Mouse (Mus musculus) c-Kit-positive CD71-positive TER-119-positive erythroid progenitor cells, embryonic 14.5 days (primary cell): ENCODE results near the gene Scarf1.

ENCODE experiments used
- DNase-seq: peaks from one replicate; pipeline ENCODE4 v3.0.0-alpha.2; 2013; ENCODE audit warnings: low spot score

Gene Scarf1

GRCm38 (mm10) chr11:75566276-75567196 is 53.2 kb downstream of the Scarf1 start:
- DNase-seq, result no peak

- DNase-seq, result no peak
Measured at GRCm38 (mm10) chr11:75567346-75568114, 54.2 kb downstream of the Scarf1 start.

- no peak for DNase-seq
Measured at GRCm38 (mm10) chr11:75568115-75568511, 54.8 kb downstream of the Scarf1 start.

GRCm38 (mm10) chr11:75568962-75569361 is 55.6 kb downstream of the Scarf1 start:
- no peak for DNase-seq

GRCm38 (mm10) chr11:75570375-75571125 is 57.2 kb downstream of the Scarf1 start:
- no peak for DNase-seq

- no peak for DNase-seq
Measured at GRCm38 (mm10) chr11:75571126-75571990, 58.0 kb downstream of the Scarf1 start.

- no peak for DNase-seq
Measured at GRCm38 (mm10) chr11:75572301-75572791, 59.0 kb downstream of the Scarf1 start.

- peak; percentile 94 for DNase-seq
Measured at GRCm38 (mm10) chr11:75572854-75573650, 59.7 kb downstream of the Scarf1 start.

- no peak for DNase-seq
Measured at GRCm38 (mm10) chr11:75574378-75575123, 61.2 kb downstream of the Scarf1 start.

- no peak for DNase-seq
Measured at GRCm38 (mm10) chr11:75575560-75576123, 62.3 kb downstream of the Scarf1 start.
